Mouse (Mus musculus) heart, postnatal 0 days (tissue): ENCODE results near the gene Atg4d. TPM values are rescaled to one million over a fixed set of nuclear protein-coding genes. Genes with fewer than 3 reads are reported as not detected.

Experiments used
- ATAC-seq: fragments of 200-750 bp; cut with Nextera tagmentation; 2 replicates; pipeline ENCODE4 v1.8.0; 2017; ENCODE audit warnings: low read depth, moderate number of reproducible peaks, moderate library complexity; ENCODE audit not compliant: insufficient read depth
- DNase-seq: peaks from one replicate; pipeline ENCODE4 v3.0.0-alpha.2; 2016; ENCODE audit warnings: low spot score
- H3K27ac ChIP-seq: fragments of 300-500 bp; sonication (generic); 2 replicates; pipeline ENCODE4 v1.5.1; 2014; ENCODE audit warnings: low read depth, mild to moderate bottlenecking
- H3K27me3 ChIP-seq: fragments of 300-500 bp; sonication (generic); 2 replicates; pipeline ENCODE4 v1.6.1; 2014; ENCODE audit warnings: low read length, mixed read lengths; ENCODE audit not compliant: control insufficient read depth, insufficient read depth
- H3K36me3 ChIP-seq: fragments of 300-500 bp; sonication (generic); replicated peaks from 2 replicates; pipeline ENCODE4 v1.6.1; 2014; ENCODE audit warnings: low read length, mixed read lengths; ENCODE audit not compliant: control insufficient read depth, insufficient read depth
- H3K4me1 ChIP-seq: fragments of 300-500 bp; sonication (generic); 2 replicates; pipeline ENCODE4 v1.6.1; 2014; ENCODE audit warnings: antibody characterized with exemption; ENCODE audit not compliant: control insufficient read depth, insufficient read depth
- H3K4me2 ChIP-seq: fragments of 300-500 bp; sonication (generic); 2 replicates; pipeline ENCODE4 v1.6.1; 2014; ENCODE audit warnings: low read depth, mild to moderate bottlenecking, low read length, moderate library complexity
- H3K4me3 ChIP-seq: fragments of 300-500 bp; sonication (generic); 2 replicates; pipeline ENCODE4 v1.5.1; 2014; ENCODE audit warnings: low read depth, low read length
- H3K9ac ChIP-seq: fragments of 300-500 bp; sonication (generic); replicated peaks from 2 replicates; pipeline ENCODE4 v1.6.1; 2014; ENCODE audit warnings: low read depth, low read length, mixed read lengths
- H3K9me3 ChIP-seq: fragments of 300-500 bp; sonication (generic); replicated peaks from 2 replicates; pipeline ENCODE4 v1.6.1; 2016; ENCODE audit warnings: low read length; ENCODE audit not compliant: control insufficient read depth
- CTCF ChIP-seq: IDR thresholded peaks from 2 replicates; pipeline ENCODE4 v1.5.1; 2016; ENCODE audit warnings: antibody characterized with exemption, control low read depth, low read depth
- EP300 ChIP-seq: IDR thresholded peaks from 2 replicates; pipeline ENCODE4 v1.6.1; 2016; ENCODE audit warnings: antibody characterized with exemption, low read depth
- WGBS: fragments of 180-500 bp; shearing (Covaris S2); extraction: QIAGEN DNeasy Blood & Tissue Kit; methylation state at CpG from one replicate; pipeline ENCODE4 v1.1.7; 2014; 5-methylcytosine and 5-hydroxymethylcytosine counted together
- polyA plus RNA-seq: library from polyadenylated mRNA; unstranded; fragments of >200 nt; fragmentation: Nextera tagmentation; extraction: Ambion mirVana; gene quantifications from 2 replicates; pipeline ENCODE4 v1.2.1, GENCODE M21; 2015
- total RNA-seq: library from RNA; depleted of rRNA; stranded (reverse); fragments of >200 nt; gene quantifications from 2 replicates; pipeline ENCODE4 v1.2.3, GENCODE M21; 2014; ENCODE audit warnings: low replicate concordance

Gene Atg4d
- total and polyA plus RNA-seq, 2 experiments from 2014 or later = 56.1 to 67.4 TPM

DNA sequence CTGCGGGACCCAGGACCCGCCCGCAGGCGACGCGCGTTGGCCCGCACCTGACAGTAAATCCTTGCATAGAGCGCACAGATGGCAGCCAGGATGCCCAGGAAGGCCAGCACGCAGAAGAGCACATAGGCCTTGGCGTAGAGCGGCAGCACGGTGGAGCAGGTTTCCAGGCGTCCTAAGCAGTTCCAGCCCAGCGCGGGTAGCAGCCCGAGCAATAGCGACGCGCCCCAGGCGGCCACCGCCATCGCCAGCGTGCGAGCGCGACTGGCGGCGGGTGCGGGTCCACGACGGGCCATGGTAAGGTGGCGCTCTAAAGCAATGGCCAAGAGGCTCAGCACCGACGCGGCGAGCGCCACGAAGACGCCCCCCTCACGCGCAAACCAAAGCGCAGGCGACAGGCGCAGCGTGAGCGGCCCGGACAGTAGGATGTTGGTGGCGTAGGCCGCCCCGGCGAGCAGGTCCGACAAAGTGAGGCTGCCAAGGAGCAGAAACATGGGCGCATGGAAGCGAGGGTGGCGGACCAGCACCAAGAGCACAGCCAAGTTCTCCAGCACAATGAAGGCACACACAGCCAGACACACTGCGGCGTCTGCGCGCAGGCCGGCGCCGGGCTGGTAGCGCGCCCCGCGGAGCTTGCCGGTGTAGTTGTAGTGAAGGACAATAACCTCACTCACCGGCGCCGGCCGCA, 20.5 kb upstream of the Atg4d start:
- H3K4me1 ChIP-seq = peaks cover 13% of the 10 kb centered on the region
- peak overlapping the region; percentile 49 for H3K4me3 ChIP-seq
- ATAC-seq (0 out of 2 replicates have a peak, but pooled peaks have one; percentile 7), DNase-seq (no peak)
- H3K4me2 ChIP-seq = peak overlapping the region; percentile 73
- H3K27ac ChIP-seq = no peak overlapping the region
- peaks cover 67% of the 10 kb centered on the region for H3K27me3 ChIP-seq
- H3K9ac ChIP-seq = peak overlapping the region; percentile 32
- H3K36me3 ChIP-seq = no peaks in the 10 kb centered on the region
- TF ChIP-seq CTCF (0 out of 2 replicates have a peak, but pooled peaks have one; percentile 7), EP300 (no peak)
- H3K9me3 ChIP-seq = no peaks in the 10 kb centered on the region
- WGBS = under 1% methylated on average over 72 of the region's 72 CpGs

DNA sequence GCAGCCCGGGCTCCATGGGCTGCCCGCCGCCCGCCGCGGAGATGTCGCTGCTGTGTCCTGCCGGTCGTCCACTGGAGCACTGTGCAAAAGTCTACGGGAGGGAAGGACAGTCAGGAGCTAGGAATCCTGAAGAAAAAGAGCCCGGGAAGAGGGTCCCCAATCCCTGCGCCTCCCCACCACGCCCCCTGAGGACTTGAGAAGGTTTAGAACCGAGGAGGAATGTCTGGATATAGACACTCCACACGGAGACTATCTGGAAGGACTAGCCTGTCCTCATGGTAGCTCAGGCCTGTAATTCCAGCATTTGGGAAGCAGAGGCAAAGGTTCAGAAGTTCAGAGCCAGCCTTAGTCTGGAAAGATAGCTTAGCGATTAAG, 20.0 kb upstream of the Atg4d start:
- ATAC-seq = no peak
- H3K4me1 ChIP-seq = peaks cover 13% of the 10 kb centered on the region
- DNase-seq = no peak
- no peak overlapping the region for H3K27ac ChIP-seq
- H3K36me3 ChIP-seq = no peaks in the 10 kb centered on the region
- H3K4me2 ChIP-seq = peak overlapping the region; percentile 73
- WGBS = 3% methylated on average over 16 of the region's 16 CpGs
- peak overlapping the region; percentile 32 for H3K9ac ChIP-seq
- peaks cover 72% of the 10 kb centered on the region for H3K27me3 ChIP-seq
- H3K4me3 ChIP-seq = peak overlapping the region; percentile 49
- TF ChIP-seq EP300 (no peak), CTCF (no peak)
- H3K9me3 ChIP-seq = no peaks in the 10 kb centered on the region

DNA sequence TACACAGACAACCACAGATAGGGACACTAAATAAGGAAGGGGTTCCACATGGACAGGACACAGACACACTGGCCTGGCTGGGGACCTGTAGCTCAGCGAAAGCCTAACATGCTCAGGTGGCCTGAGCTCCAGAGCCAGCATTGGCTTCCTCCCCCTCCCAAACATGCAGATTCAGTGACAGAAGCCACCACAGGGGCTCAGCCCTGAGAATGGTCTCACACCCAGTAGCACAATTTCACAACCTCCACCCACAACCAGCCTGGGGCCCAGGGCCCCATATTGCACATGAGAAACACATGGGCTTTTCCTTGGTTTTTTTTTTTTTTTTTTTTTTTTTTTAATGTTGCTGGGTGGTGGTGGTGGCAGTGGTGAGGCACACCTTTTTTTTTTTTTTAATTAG, 18.8 kb upstream of the Atg4d start:
- Histone ChIP-seq H3K36me3 (no peaks in the 10 kb centered on the region), H3K9ac (no peak overlapping the region), H3K4me2 (no peak overlapping the region), H3K4me1 (peaks cover 13% of the 10 kb centered on the region), H3K9me3 (no peaks in the 10 kb centered on the region), H3K27me3 (peaks cover 85% of the 10 kb centered on the region), H3K27ac (no peak overlapping the region), H3K4me3 (no peak overlapping the region)
- no peak for DNase-seq
- WGBS = 81% methylated on average over 1 of the region's 1 CpGs
- TF ChIP-seq EP300 = no peak
- TF ChIP-seq CTCF = no peak
- ATAC-seq = no peak

DNA sequence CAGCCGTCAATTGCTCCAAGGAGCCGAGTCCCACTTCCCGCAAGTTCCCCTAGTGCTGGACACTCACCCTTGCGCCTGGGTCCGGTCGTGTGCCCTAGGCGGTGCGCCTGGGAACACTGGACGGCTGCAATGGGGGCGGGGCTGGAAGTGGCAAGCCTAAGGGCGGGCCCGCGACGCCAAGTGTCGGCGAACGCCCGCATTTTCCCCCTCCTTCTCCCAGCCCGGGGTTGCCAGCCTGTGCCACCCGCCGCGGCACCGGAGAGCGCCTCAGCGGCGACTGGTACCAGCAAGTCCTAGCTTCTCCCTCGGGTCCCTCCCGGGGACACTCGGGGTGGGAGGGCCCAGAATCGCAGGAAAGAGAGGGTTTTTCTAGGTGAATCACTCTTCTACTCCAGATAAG, 16.8 kb upstream of the Atg4d start, which contains the start of gene S1pr5:
Gene S1pr5, minus strand, starts transcription at position 118 of the 400 bp plus-strand sequence.
- peaks cover 13% of the 10 kb centered on the region for H3K4me1 ChIP-seq
- TF ChIP-seq EP300 = no peak
- peak within 1 kb of the TSS; percentile 51 for H3K4me2 ChIP-seq
- WGBS = 3% methylated on average over 30 of the region's 30 CpGs
- no peaks in the 10 kb centered on the region for H3K36me3 ChIP-seq
- no peak for DNase-seq
- H3K9ac ChIP-seq = no peak within 1 kb of the TSS
- peaks cover 80% of the 10 kb centered on the region for H3K27me3 ChIP-seq
- no peak for ATAC-seq
- H3K4me3 ChIP-seq = peak within 1 kb of the TSS; percentile 17
- no peaks in the 10 kb centered on the region for H3K9me3 ChIP-seq
- no peak within 1 kb of the TSS for H3K27ac ChIP-seq

DNA sequence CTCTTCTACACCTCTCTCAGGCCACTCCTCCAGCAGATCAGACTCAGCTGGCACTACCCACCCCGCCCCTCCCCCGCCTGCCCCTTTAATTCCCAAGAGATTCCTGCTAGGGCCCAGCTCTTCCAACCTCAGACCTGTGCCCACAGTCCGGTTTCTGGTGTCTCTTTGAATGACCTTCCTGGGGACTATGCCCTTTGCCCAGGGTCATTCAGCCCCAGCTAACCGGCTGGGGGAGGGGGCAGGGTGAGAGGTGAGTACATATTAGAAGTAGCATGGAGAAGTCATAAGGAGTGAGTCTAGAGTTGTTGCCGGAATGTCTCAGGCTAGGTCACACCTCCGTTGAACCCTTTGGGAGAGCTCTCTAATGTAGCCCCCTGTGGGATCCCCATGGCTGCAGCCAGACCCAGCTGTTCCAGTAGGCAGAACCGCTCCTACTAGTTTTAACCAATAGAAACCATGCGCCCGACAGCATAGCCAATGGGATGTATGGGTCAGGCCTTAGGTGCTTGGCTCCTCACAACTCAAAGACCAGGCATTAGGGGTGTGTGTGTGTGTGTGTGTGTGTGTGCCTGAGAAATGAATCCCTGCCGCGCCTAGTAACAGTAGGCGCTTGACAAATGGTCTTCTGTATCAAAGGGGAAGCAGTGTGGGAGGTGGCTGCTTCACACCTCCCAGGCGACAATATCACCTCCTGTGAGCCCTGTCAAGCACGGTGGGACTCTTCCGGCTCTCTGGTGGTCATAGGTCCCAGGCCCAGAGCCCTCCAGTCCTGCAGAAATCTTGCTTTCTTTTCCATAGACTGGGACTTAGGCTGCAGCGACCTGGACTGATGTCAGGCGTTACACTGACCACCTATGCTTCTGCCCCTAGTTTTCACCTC, 15.2 kb upstream of the Atg4d start:
- Histone ChIP-seq H3K9me3 (no peaks in the 10 kb centered on the region), H3K27me3 (peaks cover 64% of the 10 kb centered on the region), H3K9ac (no peak overlapping the region), H3K27ac (no peak overlapping the region), H3K36me3 (no peaks in the 10 kb centered on the region), H3K4me1 (0 out of 2 replicates have a peak, but pooled peaks cover 2% of the 10 kb centered on the region), H3K4me2 (no peak overlapping the region), H3K4me3 (no peak overlapping the region)
- no peak; the same call in 1 of the 2 replicates for ATAC-seq
- TF ChIP-seq CTCF = no peak
- no peak for TF ChIP-seq EP300
- DNase-seq = no peak
- 32% methylated on average over 17 of the region's 17 CpGs for WGBS
